Mouse (Mus musculus): ENCODE results near the gene Bola2. TPM values are rescaled to one million over a fixed set of nuclear protein-coding genes. Genes with fewer than 3 reads are reported as not detected.
A peak's percentile ranks its signal among the peaks of the same experiment; 100 is the strongest.
"Not testable (repeated sequence)": the region's sequence is repeated elsewhere in the genome, so short reads cannot be mapped to it uniquely, and the experiment has no call there.

Bola2 gene
- total RNA-seq, 2 experiments from 2014 or later, result 50.7 to 59.8 TPM

GRCm38 (mm10) chr7:126688156-126688555 lies 7.0 kb upstream of the Bola2 start:
- DNase-seq; intact Hi-C loops (cut with DNase I): not testable (repeated sequence)

GRCm38 (mm10) chr7:126689021-126689420 lies 6.2 kb upstream of the Bola2 start:
- DNase-seq, result no peak
- intact Hi-C loops (cut with DNase I), result no loop called here

GRCm38 (mm10) chr7:126690737-126691136 lies 4.5 kb upstream of the Bola2 start:
- intact Hi-C loops (cut with DNase I), result no loop called here
- no peak for DNase-seq

- no peak for DNase-seq
- intact Hi-C loops (cut with DNase I), result no loop called here
Measured at GRCm38 (mm10) chr7:126691676-126692075, 3.5 kb upstream of the Bola2 start.

- intact Hi-C loops (cut with DNase I), result no loop called here
- DNase-seq, result no peak
Measured at GRCm38 (mm10) chr7:126692426-126692825, 2.8 kb upstream of the Bola2 start.

GRCm38 (mm10) chr7:126693256-126693655 lies 1.9 kb upstream of the Bola2 start:
- intact Hi-C loops (cut with DNase I), result loop anchor here (1.0 kb wide), 1 partner anchor 50 kb away; no protein-coding TSS in a partner anchor
- DNase-seq, result peak; percentile 88 to 93

- intact Hi-C loops (cut with DNase I), result loop anchor here (1.0 to 2.0 kb wide), 2 partner anchors 50 to 115 kb away; no protein-coding TSS in a partner anchor
- no peak for DNase-seq
Measured at GRCm38 (mm10) chr7:126693781-126694180, 1.4 kb upstream of the Bola2 start.

GRCm38 (mm10) chr7:126694441-126695051 lies 655 bp upstream of the Bola2 start:
- intact Hi-C loops (cut with DNase I), result loop anchor here (2.0 to 5.0 kb wide), 2 partner anchors 116 to 212 kb away; no protein-coding TSS in a partner anchor
- no peak for DNase-seq

- intact Hi-C loops (cut with DNase I), result loop anchor here (2.0 to 5.0 kb wide), 2 partner anchors 117 to 213 kb away; no protein-coding TSS in a partner anchor
- DNase-seq, result peak; percentile 97
Measured at GRCm38 (mm10) chr7:126695631-126696207, 518 bp downstream of the Bola2 start, which contains the start of gene Slx1b. TSS of gene Slx1b (minus strand) at chr7:126695784.

GRCm38 (mm10) chr7:126696303-126696702 lies 1.1 kb downstream of the Bola2 start:
- intact Hi-C loops (cut with DNase I), result loop anchor here (5.0 kb wide), 1 partner anchor 214 kb away; no protein-coding TSS in a partner anchor
- no peak for DNase-seq

GRCm38 (mm10) chr7:126696886-126697285 lies 1.7 kb downstream of the Bola2 start:
- DNase-seq, result no peak
- intact Hi-C loops (cut with DNase I), result loop anchor here (5.0 kb wide), 1 partner anchor 215 kb away; no protein-coding TSS in a partner anchor

- no peak for DNase-seq
- intact Hi-C loops (cut with DNase I), result loop anchor here (5.0 kb wide), 1 partner anchor 216 kb away; no protein-coding TSS in a partner anchor
Measured at GRCm38 (mm10) chr7:126697838-126698237, 2.6 kb downstream of the Bola2 start.

- intact Hi-C loops (cut with DNase I), result no loop called here
- DNase-seq, result no peak
Measured at GRCm38 (mm10) chr7:126700063-126701015, 5.1 kb downstream of the Bola2 start.

- DNase-seq, result peak; percentile 91 to 95
- intact Hi-C loops (cut with DNase I), result no loop called here
Measured at GRCm38 (mm10) chr7:126701070-126701469, 5.9 kb downstream of the Bola2 start.

GRCm38 (mm10) chr7:126701559-126702357 lies 6.6 kb downstream of the Bola2 start:
- no peak for DNase-seq
- intact Hi-C loops (cut with DNase I), result no loop called here

GRCm38 (mm10) chr7:126702358-126702757 lies 7.2 kb downstream of the Bola2 start:
- intact Hi-C loops (cut with DNase I), result no loop called here
- DNase-seq, result no peak

GRCm38 (mm10) chr7:126702861-126703756 lies 7.9 kb downstream of the Bola2 start:
- no peak for DNase-seq
- intact Hi-C loops (cut with DNase I), result no loop called here

GRCm38 (mm10) chr7:126703757-126704077 lies 8.5 kb downstream of the Bola2 start:
- intact Hi-C loops (cut with DNase I), result no loop called here
- no peak for DNase-seq

All from heart, postnatal 10 days (tissue).